8 mouse cellular contexts compared by ENCODE assay signal in genomic region chr10:128336597-128336996, GRCm38 (mm10). TPM values are rescaled to one million over a fixed set of nuclear protein-coding genes. Genes with fewer than 3 reads are reported as not detected.
DNase-seq lines count a peak whose midpoint lies in the region; ATAC-seq and TF ChIP-seq lines count a peak whose summit lies in the region.

No protein-coding gene starts in this region.

- WGBS in kidney, postnatal 0 days: 79% methylated on average over 3 of the region's 3 CpGs
- WGBS in embryonic facial prominence, embryonic 11.5 days: 80% methylated on average over 3 of the region's 3 CpGs
- WGBS in intestine, embryonic 16.5 days: 64% methylated on average over 3 of the region's 3 CpGs
- 85% methylated on average over 3 of the region's 3 CpGs for WGBS in neural tube, embryonic 12.5 days

- ATAC-seq in kidney, postnatal 0 days (replicated peaks; ENCODE audit: low FRiP score, low read depth): no peak
- no peak for ATAC-seq in embryonic facial prominence, embryonic 11.5 days (replicated peaks; ENCODE audit: insufficient number of reproducible peaks, low FRiP score, low TSS enrichment, low read depth)
- ATAC-seq in intestine, embryonic 16.5 days: no peak
- ATAC-seq in neural tube, embryonic 12.5 days (ENCODE audit: low FRiP score, low read depth): no peak

- H3K4me1 ChIP-seq in kidney, postnatal 0 days (replicated peaks; ENCODE audit: insufficient read depth, low read length): peaks cover 9% of the 10 kb centered on the region; the same call in 1 of the 2 replicates
- H3K4me1 ChIP-seq in embryonic facial prominence, embryonic 11.5 days (ENCODE audit: control insufficient read depth, insufficient read depth, low read length): no peaks in the 10 kb centered on the region
- H3K4me1 ChIP-seq in intestine, embryonic 16.5 days (ENCODE audit: control insufficient read depth, insufficient read depth, low read length): peaks cover 23% of the 10 kb centered on the region
- H3K4me1 ChIP-seq in neural tube, embryonic 12.5 days: peaks cover 18% of the 10 kb centered on the region

- H3K9me3 ChIP-seq in kidney, postnatal 0 days (replicated peaks; ENCODE audit: low read length): no peaks in the 10 kb centered on the region
- H3K9me3 ChIP-seq in embryonic facial prominence, embryonic 11.5 days (replicated peaks; ENCODE audit: control insufficient read depth, low read length): no peaks in the 10 kb centered on the region
- H3K9me3 ChIP-seq in intestine, embryonic 16.5 days (ENCODE audit: control insufficient read depth, low read length): no peaks in the 10 kb centered on the region
- H3K9me3 ChIP-seq in neural tube, embryonic 12.5 days: no peaks in the 10 kb centered on the region

- no peak for TF ChIP-seq CTCF in kidney, postnatal 0 days (IDR thresholded peaks at IDR 0.05; ENCODE audit: low read depth)

- H3K27me3 ChIP-seq in kidney, postnatal 0 days (ENCODE audit: insufficient read depth, low read length): no peaks in the 10 kb centered on the region
- no peaks in the 10 kb centered on the region for H3K27me3 ChIP-seq in embryonic facial prominence, embryonic 11.5 days (ENCODE audit: control insufficient read depth, insufficient read depth, low read length)
- no peaks in the 10 kb centered on the region for H3K27me3 ChIP-seq in intestine, embryonic 16.5 days (replicated peaks; ENCODE audit: control insufficient read depth, insufficient read depth, low read length)
- no peaks in the 10 kb centered on the region for H3K27me3 ChIP-seq in neural tube, embryonic 12.5 days (replicated peaks)

- no peak overlapping the region for H3K9ac ChIP-seq in kidney, postnatal 0 days (ENCODE audit: low read depth, low read length)
- no peak overlapping the region; the same call in 1 of the 2 replicates for H3K9ac ChIP-seq in embryonic facial prominence, embryonic 11.5 days (replicated peaks; ENCODE audit: low read length)
- peak overlapping the region; percentile 68; the same call in 1 of the 2 replicates for H3K9ac ChIP-seq in intestine, embryonic 16.5 days (ENCODE audit: low read depth, low read length)
- no peak overlapping the region for H3K9ac ChIP-seq in neural tube, embryonic 12.5 days

- peak overlapping the region; percentile 72 for H3K4me2 ChIP-seq in kidney, postnatal 0 days (ENCODE audit: low read length)
- peak overlapping the region; percentile 32; the same call in 1 of the 2 replicates for H3K4me2 ChIP-seq in embryonic facial prominence, embryonic 11.5 days (ENCODE audit: low read depth, low read length)
- H3K4me2 ChIP-seq in intestine, embryonic 16.5 days (ENCODE audit: low read depth, low read length): peak overlapping the region; percentile 73
- H3K4me2 ChIP-seq in neural tube, embryonic 12.5 days (replicated peaks): peak overlapping the region; percentile 86

- H3K36me3 ChIP-seq in kidney, postnatal 0 days (ENCODE audit: insufficient read depth, low read length): no peaks in the 10 kb centered on the region
- H3K36me3 ChIP-seq in embryonic facial prominence, embryonic 11.5 days (replicated peaks; ENCODE audit: control insufficient read depth, insufficient read depth, low read depth, low read length): no peaks in the 10 kb centered on the region
- H3K36me3 ChIP-seq in intestine, embryonic 16.5 days (ENCODE audit: control insufficient read depth, insufficient read depth, low read length): no peaks in the 10 kb centered on the region; the same call in 1 of the 2 replicates
- H3K36me3 ChIP-seq in neural tube, embryonic 12.5 days: no peaks in the 10 kb centered on the region

- DNase-seq in kidney, postnatal 0 days (ENCODE audit: low spot score): no peak
- DNase-seq in kidney, adult 8-10 months: no peak
- DNase-seq in embryonic facial prominence, embryonic 11.5 days (ENCODE audit: low spot score): no peak
- DNase-seq in left cerebral cortex, adult 18-20 months (ENCODE audit: low spot score in 2 of 2): no peak
- no peak for DNase-seq in right cerebral cortex, adult 18-20 months
- DNase-seq in spleen, postnatal 4 days (ENCODE audit: low spot score in 2 of 2): no peak

- H3K27ac ChIP-seq in kidney, postnatal 0 days: peak overlapping the region; percentile 97; the same call in 1 of the 2 replicates
- H3K27ac ChIP-seq in embryonic facial prominence, embryonic 11.5 days (replicated peaks; ENCODE audit: low read depth, low read length): no peak overlapping the region
- peak overlapping the region; percentile 89 for H3K27ac ChIP-seq in intestine, embryonic 16.5 days (ENCODE audit: low read length)
- no peak overlapping the region for H3K27ac ChIP-seq in neural tube, embryonic 12.5 days

- no peak overlapping the region for H3K4me3 ChIP-seq in kidney, postnatal 0 days (replicated peaks; ENCODE audit: low read depth, low read length)
- peak overlapping the region; percentile 86; the same call in 1 of the 2 replicates for H3K4me3 ChIP-seq in embryonic facial prominence, embryonic 11.5 days (ENCODE audit: low read depth, low read length)
- peak overlapping the region; percentile 95 for H3K4me3 ChIP-seq in intestine, embryonic 16.5 days (ENCODE audit: low read length)
- peak overlapping the region; percentile 72; the same call in 1 of the 2 replicates for H3K4me3 ChIP-seq in neural tube, embryonic 12.5 days

RNA-seq across cellular contexts. Expression of gene Cs, which starts 0.9 kb away (rescaled TPM):
- polyA plus RNA-seq in kidney, postnatal 0 days (2015; fragmentation: Nextera tagmentation; extraction: Ambion mirVana): 167 and 195 TPM in 2 replicates
- 246 and 258 TPM in 2 replicates for polyA plus RNA-seq in embryonic facial prominence, embryonic 11.5 days (2014; fragmentation: Nextera tagmentation; extraction: Ambion mirVana)
- 334 and 347 TPM in 2 replicates for polyA plus RNA-seq in intestine, embryonic 16.5 days (2015; fragmentation: Nextera tagmentation; extraction: Ambion mirVana)
- 221 and 230 TPM in 2 replicates for polyA plus RNA-seq in neural tube, embryonic 12.5 days (2016; fragmentation: Nextera tagmentation; extraction: Ambion mirVana)
- total RNA-seq in left cerebral cortex, adult 18-20 months (2021): 100 to 1,000 TPM; 222 to 232 TPM

RNA-seq across cellular contexts. Expression of gene Cnpy2, which starts 14.3 kb away (rescaled TPM):
- polyA plus RNA-seq in kidney, postnatal 0 days (2015; fragmentation: Nextera tagmentation; extraction: Ambion mirVana): 350 and 363 TPM in 2 replicates
- 288 and 305 TPM in 2 replicates for polyA plus RNA-seq in embryonic facial prominence, embryonic 11.5 days (2014; fragmentation: Nextera tagmentation; extraction: Ambion mirVana)
- 295 and 297 TPM in 2 replicates for polyA plus RNA-seq in intestine, embryonic 16.5 days (2015; fragmentation: Nextera tagmentation; extraction: Ambion mirVana)
- polyA plus RNA-seq in neural tube, embryonic 12.5 days (2016; fragmentation: Nextera tagmentation; extraction: Ambion mirVana): 212 and 230 TPM in 2 replicates
- 10 to 100 TPM; 65.8 to 68.7 TPM for total RNA-seq in left cerebral cortex, adult 18-20 months (2021)

RNA-seq across cellular contexts. Expression of gene Coq10a, which starts 32.2 kb away (rescaled TPM):
- 18.3 and 19.7 TPM in 2 replicates for polyA plus RNA-seq in kidney, postnatal 0 days (2015; fragmentation: Nextera tagmentation; extraction: Ambion mirVana)
- 13.2 and 13.5 TPM in 2 replicates for polyA plus RNA-seq in embryonic facial prominence, embryonic 11.5 days (2014; fragmentation: Nextera tagmentation; extraction: Ambion mirVana)
- 2.5 and 3.3 TPM in 2 replicates for polyA plus RNA-seq in intestine, embryonic 16.5 days (2015; fragmentation: Nextera tagmentation; extraction: Ambion mirVana)
- 33.3 and 35.2 TPM in 2 replicates for polyA plus RNA-seq in neural tube, embryonic 12.5 days (2016; fragmentation: Nextera tagmentation; extraction: Ambion mirVana)
- 10 to 100 TPM; 58.5 to 60.4 TPM for total RNA-seq in left cerebral cortex, adult 18-20 months (2021)

RNA-seq across cellular contexts. Expression of gene Pan2, which starts 33.5 kb away (rescaled TPM):
- 26.5 and 28.5 TPM in 2 replicates for polyA plus RNA-seq in kidney, postnatal 0 days (2015; fragmentation: Nextera tagmentation; extraction: Ambion mirVana)
- polyA plus RNA-seq in embryonic facial prominence, embryonic 11.5 days (2014; fragmentation: Nextera tagmentation; extraction: Ambion mirVana): 33.6 and 35.2 TPM in 2 replicates
- polyA plus RNA-seq in intestine, embryonic 16.5 days (2015; fragmentation: Nextera tagmentation; extraction: Ambion mirVana): 24.7 and 25.5 TPM in 2 replicates
- polyA plus RNA-seq in neural tube, embryonic 12.5 days (2016; fragmentation: Nextera tagmentation; extraction: Ambion mirVana): 31.5 and 33.0 TPM in 2 replicates
- 10 to 100 TPM; 12.7 to 15.2 TPM for total RNA-seq in left cerebral cortex, adult 18-20 months (2021)

RNA-seq across cellular contexts. Expression of gene Il23a, which starts 38.0 kb away (rescaled TPM):
- 0.13 and 0.16 TPM in 2 replicates for polyA plus RNA-seq in kidney, postnatal 0 days (2015; fragmentation: Nextera tagmentation; extraction: Ambion mirVana)
- not detected in 2 replicates for polyA plus RNA-seq in embryonic facial prominence, embryonic 11.5 days (2014; fragmentation: Nextera tagmentation; extraction: Ambion mirVana)
- 0.44 and 0.53 TPM in 2 replicates for polyA plus RNA-seq in intestine, embryonic 16.5 days (2015; fragmentation: Nextera tagmentation; extraction: Ambion mirVana)
- 0.28 TPM in 1 of 2 replicates, not detected in the other for polyA plus RNA-seq in neural tube, embryonic 12.5 days (2016; fragmentation: Nextera tagmentation; extraction: Ambion mirVana)
- not detected for total RNA-seq in left cerebral cortex, adult 18-20 months (2021)

Comparison
In these comparisons a context has a peak if more than half of its experiments do, and no peak if none do; other contexts are left out.
1. H3K27ac ChIP-seq: peak in kidney, postnatal 0 days (single experiment) and intestine, embryonic 16.5 days (single experiment); none in embryonic facial prominence, embryonic 11.5 days (single experiment) and neural tube, embryonic 12.5 days (single experiment).
2. H3K4me2 ChIP-seq: peak in every context shown above with its lines; median percentile 86 in neural tube, embryonic 12.5 days; 73 in intestine, embryonic 16.5 days; 72 in kidney, postnatal 0 days; 32 in embryonic facial prominence, embryonic 11.5 days.